Mouse (Mus musculus): Measurements from ENCODE around the gene Gm8797. TPM values are rescaled to one million over a fixed set of nuclear protein-coding genes. Genes with fewer than 3 reads are reported as not detected.

Gm8797 gene
- not detected for polyA plus RNA-seq (2015; fragmentation: Illumina TruSeq; extraction: RNeasy Lipid Tissue Mini Kit (QIAGEN cat#74804); ENCODE audit: insufficient read depth, low read depth, low replicate concordance)

DNA sequence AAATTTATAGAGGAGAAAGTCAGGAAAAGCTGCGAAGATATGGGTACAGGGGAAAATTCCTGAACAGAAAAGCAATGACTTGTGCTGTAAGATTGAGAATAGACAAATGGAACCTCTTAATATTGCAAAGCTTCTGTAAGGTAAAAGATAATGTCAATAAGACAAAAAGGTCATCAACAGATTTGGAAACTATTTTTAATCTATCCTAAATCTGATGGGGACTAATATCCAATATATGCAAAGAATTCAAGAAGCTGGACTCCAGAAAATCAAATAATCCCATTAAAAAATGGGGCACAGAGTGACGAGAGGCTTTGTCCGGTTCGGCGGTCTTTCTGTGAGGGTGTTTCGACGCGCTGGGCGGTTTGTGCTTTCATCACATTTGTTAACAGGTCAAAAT is at the start of gene Gm8797:
Gm8797 (plus strand) TSS at position 301 of the 400 bp plus-strand sequence.

All from pancreas, adult 10 weeks (tissue).